Mouse (Mus musculus) heart, embryonic 13.5 days (tissue): Measurements from ENCODE around the gene Dnm3. TPM values are rescaled to one million over a fixed set of nuclear protein-coding genes. Genes with fewer than 3 reads are reported as not detected.
A peak's percentile ranks its signal among the peaks of the same experiment; 100 is the strongest.

Experiments
- ATAC-seq: fragments of 200-750 bp; cut with Nextera tagmentation; 2 replicates; pipeline ENCODE4 v1.8.0; 2017; ENCODE audit warnings: moderate TSS enrichment; ENCODE audit not compliant: insufficient number of reproducible peaks, low FRiP score, low TSS enrichment; ENCODE audit errors: extremely low read depth
- H3K27ac ChIP-seq: fragments of 300-500 bp; sonication (generic); replicated peaks from 2 replicates; pipeline ENCODE4 v1.5.1; 2015; ENCODE audit warnings: moderate library complexity, mild to moderate bottlenecking, inconsistent platforms
- H3K27me3 ChIP-seq: fragments of 300-500 bp; sonication (generic); replicated peaks from 2 replicates; pipeline ENCODE4 v1.6.1; 2015; ENCODE audit warnings: mild to moderate bottlenecking, inconsistent platforms
- H3K36me3 ChIP-seq: fragments of 300-500 bp; sonication (generic); 2 replicates; pipeline ENCODE4 v1.6.1; 2015; ENCODE audit warnings: mild to moderate bottlenecking, inconsistent platforms
- H3K4me1 ChIP-seq: fragments of 300-500 bp; sonication (generic); 2 replicates; pipeline ENCODE4 v1.6.1; 2015; ENCODE audit warnings: inconsistent platforms
- H3K4me2 ChIP-seq: fragments of 300-500 bp; sonication (generic); 2 replicates; pipeline ENCODE4 v1.6.1; 2015; ENCODE audit warnings: inconsistent platforms, mild to moderate bottlenecking, moderate library complexity
- H3K4me3 ChIP-seq: fragments of 300-500 bp; sonication (generic); 2 replicates; pipeline ENCODE4 v1.5.1; 2015; ENCODE audit warnings: moderate library complexity, mild to moderate bottlenecking, inconsistent platforms
- H3K9ac ChIP-seq: fragments of 300-500 bp; sonication (generic); 2 replicates; pipeline ENCODE4 v1.6.1; 2015; ENCODE audit warnings: inconsistent platforms, mild to moderate bottlenecking, moderate library complexity
- H3K9me3 ChIP-seq: fragments of 300-500 bp; sonication (generic); 2 replicates; pipeline ENCODE4 v1.6.1; 2016; ENCODE audit warnings: inconsistent platforms
- WGBS: fragments of 180-500 bp; shearing (Covaris S2); methylation state at CpG from one replicate; pipeline ENCODE4 v1.1.7; 2015; ENCODE audit warnings: mixed read lengths; 5-methylcytosine and 5-hydroxymethylcytosine counted together
- polyA plus RNA-seq: library from polyadenylated mRNA; unstranded; fragments of >200 nt; fragmentation: Nextera tagmentation; extraction: Ambion mirVana; gene quantifications from 2 replicates; pipeline ENCODE4 v1.2.1, GENCODE M21; 2015

Dnm3 gene
- 1.3 and 1.4 TPM in 2 replicates for polyA plus RNA-seq

DNA sequence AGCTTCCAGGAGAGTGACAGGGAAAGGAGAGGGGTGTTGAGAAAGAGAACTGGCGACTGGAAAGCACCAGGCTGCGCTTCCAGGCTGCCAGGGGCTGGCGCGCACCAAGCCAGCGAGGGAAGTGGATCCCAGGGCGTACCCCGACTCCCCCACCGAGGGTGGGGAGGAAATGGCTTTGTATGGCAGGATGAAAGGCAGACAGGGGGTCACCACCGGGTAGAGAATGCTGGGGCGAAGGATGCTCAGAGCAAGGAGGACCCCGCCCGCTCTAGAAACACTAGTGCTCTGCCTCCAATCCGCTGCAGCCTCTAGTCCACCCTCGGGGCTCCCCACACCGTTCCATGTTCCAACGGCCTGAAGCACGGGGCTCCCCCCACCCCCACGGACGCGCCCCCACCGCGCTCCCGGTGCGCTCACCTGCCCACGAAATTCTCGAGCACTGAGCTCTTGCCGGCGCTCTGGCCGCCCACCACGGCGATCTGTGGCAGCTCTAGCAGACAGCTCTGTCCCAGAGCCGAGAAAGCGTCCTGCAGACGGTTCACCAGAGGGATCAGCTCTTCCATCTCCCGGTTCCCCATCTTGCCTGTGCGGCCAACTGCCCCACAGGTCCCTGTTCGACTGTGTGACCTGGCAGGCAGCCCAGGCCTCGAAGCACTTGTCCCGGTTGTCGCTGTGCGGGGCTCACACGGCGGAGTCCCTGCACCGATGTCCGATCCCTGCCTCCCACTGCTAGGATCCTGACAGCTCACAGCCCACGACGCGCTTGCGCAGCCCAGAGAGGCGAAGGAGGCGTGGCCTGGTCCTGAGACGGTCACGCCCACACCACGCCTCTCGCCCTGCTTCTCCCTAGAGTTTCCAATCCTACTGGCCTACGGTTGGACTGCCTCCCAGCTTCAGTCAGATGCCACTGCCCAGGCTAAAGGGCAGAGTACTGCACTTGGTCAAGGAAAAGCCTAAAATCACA, at the start of gene Dnm3:
TSS of gene Dnm3 (minus strand) at position 789 of the 964 bp plus-strand sequence.
- H3K9ac ChIP-seq: peak within 1 kb of the TSS; percentile 80
- under 1% methylated on average over 55 of the region's 56 CpGs for whole genome bisulfite sequencing
- peak; percentile 92 for ATAC-seq
- H3K9me3 ChIP-seq: no peaks in the 10 kb centered on the region
- H3K4me2 ChIP-seq: peak within 1 kb of the TSS; percentile 100
- H3K27me3 ChIP-seq: peaks cover 30% of the 10 kb centered on the region
- no peak within 1 kb of the TSS for H3K27ac ChIP-seq
- H3K36me3 ChIP-seq: no peaks in the 10 kb centered on the region
- H3K4me1 ChIP-seq: peaks cover 8% of the 10 kb centered on the region; the same call in 1 of the 2 replicates
- H3K4me3 ChIP-seq: peak within 1 kb of the TSS; percentile 70

DNA sequence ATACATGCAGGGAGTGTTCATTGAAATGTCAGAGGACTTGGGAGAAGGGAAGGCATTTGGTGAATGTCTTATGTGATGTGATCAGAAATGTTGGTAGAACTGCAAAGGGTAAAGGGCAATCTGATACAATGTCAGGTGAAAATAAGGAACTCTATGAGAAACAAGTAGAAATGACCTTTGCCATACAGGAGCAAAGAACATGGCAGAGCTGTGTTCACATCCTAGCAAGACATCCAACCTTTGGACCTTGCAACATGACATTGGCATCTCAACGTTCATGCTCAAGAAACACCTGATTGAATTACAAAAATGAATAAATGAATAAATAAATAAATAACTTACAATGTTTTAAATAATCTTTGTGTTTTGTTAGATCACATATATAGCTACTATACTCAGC, 37.3 kb upstream of the Dnm3 start:
- no peak overlapping the region for H3K27ac ChIP-seq
- no peak overlapping the region for H3K9ac ChIP-seq
- H3K27me3 ChIP-seq: no peaks in the 10 kb centered on the region
- no peaks in the 10 kb centered on the region for H3K36me3 ChIP-seq
- ATAC-seq: no peak
- no peaks in the 10 kb centered on the region for H3K9me3 ChIP-seq
- no peaks in the 10 kb centered on the region; the same call in 1 of the 2 replicates for H3K4me1 ChIP-seq
- H3K4me2 ChIP-seq: no peak overlapping the region
- H3K4me3 ChIP-seq: no peak overlapping the region
- 77% methylated on average over 1 of the region's 1 CpGs for WGBS

DNA sequence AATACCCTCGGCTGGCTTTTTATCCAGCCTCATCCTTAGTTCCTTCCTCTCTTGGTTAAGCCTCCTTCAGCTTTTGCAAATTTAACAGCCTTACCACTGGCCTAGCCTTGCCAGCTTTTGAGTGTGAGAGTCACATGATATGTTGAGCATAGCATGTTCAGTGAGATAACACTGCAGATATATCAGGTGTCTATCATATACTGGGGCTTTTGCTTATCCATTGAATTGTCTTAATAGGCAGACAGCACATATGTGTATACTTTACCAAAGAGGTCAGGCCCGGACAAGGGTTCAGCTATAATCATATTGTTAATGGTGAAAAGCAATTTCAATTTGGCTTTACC, 32.2 kb upstream of the Dnm3 start:
- Histone ChIP-seq H3K27me3 (no peaks in the 10 kb centered on the region), H3K4me2 (peak overlapping the region; percentile 27; the same call in 1 of the 2 replicates), H3K4me3 (no peak overlapping the region), H3K27ac (no peak overlapping the region), H3K4me1 (peaks cover 12% of the 10 kb centered on the region), H3K9ac (no peak overlapping the region), H3K36me3 (no peaks in the 10 kb centered on the region), H3K9me3 (no peaks in the 10 kb centered on the region)
- ATAC-seq: no peak
- WGBS: 44% methylated on average over 2 of the region's 2 CpGs

DNA sequence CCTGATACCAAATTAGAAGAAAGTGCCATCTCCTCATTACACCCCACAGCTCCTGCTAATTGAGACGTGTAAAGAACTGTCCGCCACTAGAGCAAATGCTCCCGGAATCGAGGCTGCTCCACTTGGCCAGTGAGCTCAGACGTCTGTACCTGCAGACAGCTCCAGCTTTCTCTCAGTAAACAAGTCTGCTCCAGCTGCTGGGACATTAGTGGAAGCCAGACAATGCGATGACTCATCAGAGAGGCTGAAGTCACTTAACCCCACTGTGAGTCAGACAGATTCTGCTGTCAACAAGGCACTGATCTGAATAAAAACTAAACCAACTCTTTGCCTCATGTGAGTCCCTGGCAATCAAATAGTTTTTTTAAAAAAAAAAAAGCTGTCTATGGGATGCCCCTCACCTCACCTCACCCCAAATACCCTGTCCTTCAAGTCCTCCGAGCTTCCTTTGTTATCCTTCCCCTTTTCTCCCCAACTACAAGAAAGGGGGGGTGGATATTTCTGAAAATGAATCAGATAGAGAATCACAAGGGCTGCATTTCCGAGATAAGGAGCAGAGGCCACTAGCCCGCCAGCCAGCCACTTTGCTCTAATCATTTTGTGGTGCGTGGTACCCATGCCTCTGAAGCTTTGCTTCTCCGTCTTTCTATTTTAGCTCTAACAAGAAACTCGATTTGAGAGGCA, 31.6 kb upstream of the Dnm3 start:
- Histone ChIP-seq H3K9me3 (no peaks in the 10 kb centered on the region), H3K9ac (no peak overlapping the region), H3K4me3 (no peak overlapping the region), H3K27me3 (no peaks in the 10 kb centered on the region), H3K4me2 (peak overlapping the region; percentile 27; the same call in 1 of the 2 replicates), H3K27ac (no peak overlapping the region), H3K4me1 (peaks cover 12% of the 10 kb centered on the region), H3K36me3 (no peaks in the 10 kb centered on the region)
- WGBS: 19% methylated on average over 12 of the region's 12 CpGs
- ATAC-seq: no peak

DNA sequence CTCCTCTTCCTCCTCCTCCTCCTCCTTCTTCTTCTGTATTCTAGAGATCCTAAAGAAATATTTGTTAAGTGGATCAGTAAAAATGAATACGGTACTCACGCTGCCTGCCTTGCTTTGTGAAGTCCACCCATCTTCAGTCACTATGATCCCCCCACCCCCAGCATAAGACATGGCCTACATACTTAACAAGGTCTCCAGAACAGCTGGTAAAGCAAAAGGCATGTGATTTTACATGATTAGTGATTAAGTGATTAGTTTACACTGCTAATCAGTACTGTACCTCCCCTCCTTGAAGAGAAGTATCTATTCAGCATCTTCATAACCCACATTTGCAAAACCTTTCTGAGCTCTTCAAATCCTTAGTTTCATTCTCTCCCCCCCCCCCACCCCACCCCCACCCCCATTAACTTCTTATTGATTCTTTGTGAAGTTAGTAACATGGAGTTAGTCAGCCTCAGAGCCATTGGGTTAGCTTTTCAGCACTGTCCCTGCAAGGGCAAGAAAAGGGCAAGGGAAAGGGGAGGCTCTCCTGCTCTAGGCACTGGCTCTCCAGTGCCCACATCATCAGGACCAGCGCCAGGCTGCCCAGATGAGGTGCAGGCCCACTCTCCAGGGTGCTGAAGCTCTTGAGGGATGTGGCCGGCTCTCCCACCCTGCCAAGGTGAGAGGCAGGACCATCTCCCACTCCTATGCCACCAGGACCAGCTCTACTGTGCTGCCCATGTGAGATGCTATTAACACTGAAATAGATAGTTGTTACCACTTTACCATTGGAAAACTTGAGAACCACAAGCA, 30.6 kb upstream of the Dnm3 start:
- Histone ChIP-seq H3K9ac (no peak overlapping the region), H3K27ac (no peak overlapping the region), H3K27me3 (no peaks in the 10 kb centered on the region), H3K36me3 (no peaks in the 10 kb centered on the region), H3K4me3 (no peak overlapping the region), H3K4me1 (peaks cover 12% of the 10 kb centered on the region), H3K9me3 (no peaks in the 10 kb centered on the region), H3K4me2 (no peak overlapping the region)
- no peak for ATAC-seq
- WGBS: 65% methylated on average over 4 of the region's 4 CpGs

DNA sequence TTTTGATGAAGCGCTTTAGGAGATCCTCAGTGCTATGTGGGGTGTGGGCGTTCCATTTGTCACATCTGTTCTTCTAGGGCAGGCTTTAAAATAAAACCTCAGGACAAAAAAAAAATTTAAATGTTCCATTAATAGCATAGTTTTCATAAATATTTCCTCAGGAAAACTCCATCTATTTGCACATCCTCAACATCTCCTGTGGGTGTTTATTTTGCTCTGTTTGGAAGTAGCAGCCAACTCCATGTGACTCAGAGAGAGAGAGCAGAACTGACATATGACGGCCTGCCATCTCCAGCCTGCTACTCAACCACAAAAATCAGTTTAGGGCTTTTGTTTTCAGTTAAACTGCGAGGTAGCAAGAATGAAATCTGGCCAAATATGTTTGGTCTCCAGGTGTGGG, 28.7 kb upstream of the Dnm3 start:
- peaks cover 12% of the 10 kb centered on the region for H3K4me1 ChIP-seq
- no peak overlapping the region for H3K9ac ChIP-seq
- no peaks in the 10 kb centered on the region for H3K36me3 ChIP-seq
- H3K27me3 ChIP-seq: no peaks in the 10 kb centered on the region
- no peak overlapping the region for H3K4me3 ChIP-seq
- no peak for ATAC-seq
- no peak overlapping the region for H3K4me2 ChIP-seq
- H3K9me3 ChIP-seq: no peaks in the 10 kb centered on the region
- WGBS: 77% methylated on average over 4 of the region's 4 CpGs
- H3K27ac ChIP-seq: no peak overlapping the region

DNA sequence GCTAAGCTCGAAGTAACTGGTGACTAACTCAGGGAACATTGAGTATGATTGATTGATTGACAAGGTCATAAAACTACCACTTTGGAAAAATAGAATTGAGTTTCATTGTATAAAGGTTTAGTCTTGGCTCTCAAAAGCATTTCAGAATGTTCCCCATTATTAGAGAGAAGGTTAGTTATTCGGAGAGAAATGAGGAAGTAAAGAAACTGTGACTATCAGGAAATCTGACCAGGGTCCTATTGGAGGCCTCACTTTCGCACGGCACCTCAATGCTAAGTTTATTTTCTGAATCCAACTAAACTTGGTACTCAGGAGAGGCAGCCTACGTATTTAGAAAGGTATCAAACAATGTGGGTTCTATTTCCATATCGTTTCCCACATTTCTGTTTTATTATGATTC, 27.8 kb upstream of the Dnm3 start:
- no peaks in the 10 kb centered on the region for H3K36me3 ChIP-seq
- H3K9me3 ChIP-seq: no peaks in the 10 kb centered on the region
- no peak overlapping the region for H3K9ac ChIP-seq
- H3K27me3 ChIP-seq: no peaks in the 10 kb centered on the region
- no peak for ATAC-seq
- H3K27ac ChIP-seq: no peak overlapping the region
- peaks cover 12% of the 10 kb centered on the region for H3K4me1 ChIP-seq
- no peak overlapping the region for H3K4me2 ChIP-seq
- 77% methylated on average over 6 of the region's 6 CpGs for WGBS
- no peak overlapping the region for H3K4me3 ChIP-seq

DNA sequence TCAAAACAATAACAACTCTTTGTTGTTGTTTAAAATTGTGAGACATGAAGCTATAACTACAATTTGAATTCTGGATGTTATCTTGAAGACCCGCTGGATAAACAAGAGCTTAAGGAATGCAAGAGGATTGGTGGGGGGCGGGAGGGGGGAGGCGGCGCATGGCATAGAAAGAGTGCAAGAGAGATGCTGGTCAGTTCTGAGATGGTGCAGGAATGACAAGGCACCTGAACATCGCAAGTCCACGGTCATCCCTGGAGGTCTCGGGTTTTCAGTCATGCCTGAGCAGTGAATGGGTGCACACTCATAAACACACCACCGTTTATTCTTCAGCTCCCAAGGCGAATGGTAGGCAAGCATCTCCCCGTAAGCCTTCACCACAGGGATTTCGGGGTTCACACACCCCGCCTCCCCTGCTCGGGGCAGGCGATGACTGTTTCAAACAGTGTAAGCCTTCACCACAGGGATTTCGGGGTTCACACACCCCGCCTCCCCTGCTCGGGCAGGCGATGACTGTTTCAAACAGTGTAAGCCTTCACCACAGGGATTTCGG, 1.2 kb downstream of the Dnm3 start:
- Histone ChIP-seq H3K9ac (0 out of 2 replicates have a peak overlapping the region, but pooled peaks have one; percentile 80), H3K4me2 (peak overlapping the region; percentile 100), H3K4me1 (peaks cover 8% of the 10 kb centered on the region; the same call in 1 of the 2 replicates), H3K4me3 (peak overlapping the region; percentile 70), H3K36me3 (no peaks in the 10 kb centered on the region), H3K27ac (no peak overlapping the region), H3K9me3 (no peaks in the 10 kb centered on the region), H3K27me3 (peaks cover 30% of the 10 kb centered on the region)
- WGBS: 3% methylated on average over 19 of the region's 19 CpGs
- no peak for ATAC-seq

DNA sequence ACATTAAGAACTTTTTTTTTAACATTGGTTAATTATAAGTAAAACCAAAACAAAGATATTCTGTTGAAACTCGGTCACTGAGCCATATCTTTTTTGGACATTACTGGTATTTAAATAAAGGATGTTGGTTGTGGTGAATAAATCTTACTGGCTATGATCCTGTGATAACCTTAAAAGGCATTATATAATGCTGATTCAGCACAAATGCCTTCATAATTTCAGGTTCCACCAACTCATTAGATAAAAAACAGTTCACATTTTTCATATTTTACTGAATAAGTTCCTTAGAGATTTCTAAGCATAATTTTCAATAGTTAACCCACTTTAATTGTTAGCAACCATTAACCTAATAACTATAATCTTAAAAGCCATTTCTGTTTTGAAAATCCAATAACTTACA, 4.9 kb downstream of the Dnm3 start:
- WGBS: 71% methylated on average over 1 of the region's 1 CpGs
- no peak for ATAC-seq
- no peak overlapping the region for H3K9ac ChIP-seq
- H3K4me3 ChIP-seq: no peak overlapping the region
- H3K9me3 ChIP-seq: no peaks in the 10 kb centered on the region
- peaks cover 30% of the 10 kb centered on the region for H3K27me3 ChIP-seq
- peaks cover 8% of the 10 kb centered on the region; the same call in 1 of the 2 replicates for H3K4me1 ChIP-seq
- H3K36me3 ChIP-seq: no peaks in the 10 kb centered on the region
- H3K4me2 ChIP-seq: no peak overlapping the region
- no peak overlapping the region for H3K27ac ChIP-seq

DNA sequence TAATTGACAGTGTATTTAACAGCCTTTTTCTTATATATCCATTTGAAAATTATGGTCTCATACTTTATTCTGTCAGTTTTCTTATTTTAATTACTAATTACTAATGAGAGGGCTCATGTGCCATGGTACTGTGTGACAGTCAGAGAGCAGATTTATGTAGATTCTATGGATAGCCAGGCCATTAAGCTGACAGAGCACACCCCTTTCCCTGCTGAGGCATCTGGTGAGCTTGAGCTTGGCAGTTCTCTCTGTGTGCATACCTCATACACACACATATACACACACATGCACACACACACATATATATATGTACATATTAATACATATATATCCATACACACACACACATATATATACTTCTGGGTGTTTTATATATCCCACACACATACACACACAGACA, 6.7 kb downstream of the Dnm3 start:
- no peak overlapping the region for H3K4me2 ChIP-seq
- ATAC-seq: no peak
- peaks cover 16% of the 10 kb centered on the region for H3K27me3 ChIP-seq
- no peaks in the 10 kb centered on the region for H3K36me3 ChIP-seq
- H3K9ac ChIP-seq: no peak overlapping the region
- H3K4me1 ChIP-seq: no peaks in the 10 kb centered on the region
- no peak overlapping the region for H3K4me3 ChIP-seq
- H3K27ac ChIP-seq: no peak overlapping the region
- no peaks in the 10 kb centered on the region for H3K9me3 ChIP-seq
